Mouse (Mus musculus): ENCODE measurements around the gene Olfr679. TPM values are rescaled to one million over a fixed set of nuclear protein-coding genes. Genes with fewer than 3 reads are reported as not detected.

The Olfr679 gene
- polyA plus RNA-seq (2012; fragmentation: generic; extraction: Trizol) = not detected

GRCm38 (mm10) chr7:105080905-105081304 lies at the start of gene Olfr679:
Olfr679 (plus strand) TSS chr7:105081205.

GRCm38 (mm10) chr7:105032398-105032797 lies 48.6 kb upstream of the Olfr679 start, which contains the start of gene Olfr676:
Olfr676 (plus strand) TSS chr7:105032698.

GRCm38 (mm10) chr7:105064175-105064574 lies 16.8 kb upstream of the Olfr679 start, which contains the start of gene Olfr678:
Olfr678 (plus strand) TSS chr7:105064475.

GRCm38 (mm10) chr7:105092717-105093116 lies 11.7 kb downstream of the Olfr679 start, which contains the start of gene Olfr680-ps1:
Olfr680-ps1 (minus strand) TSS chr7:105092817.

GRCm38 (mm10) chr7:105116536-105116935 lies 35.5 kb downstream of the Olfr679 start, which contains the start of gene Olfr681:
Olfr681 (plus strand) TSS chr7:105116836.

Other genes starting within 250 kb of the Olfr679 start
- under 1 TPM; 0.05 to 0.08 TPM for gene Usp17lb, start 238.6 kb upstream of the Olfr679 start, polyA plus RNA-seq (2012; fragmentation: generic; extraction: Trizol)
- under 1 TPM; 0.09 to 0.27 TPM for gene Usp17la, start 224.2 kb upstream of the Olfr679 start, polyA plus RNA-seq (2012; fragmentation: generic; extraction: Trizol)
- not detected for gene Olfr665, start 203.2 kb upstream of the Olfr679 start, polyA plus RNA-seq (2012; fragmentation: generic; extraction: Trizol)
- not detected for gene Olfr666, start 185.3 kb upstream of the Olfr679 start, polyA plus RNA-seq (2012; fragmentation: generic; extraction: Trizol)
- not detected for gene Olfr667, start 159.7 kb upstream of the Olfr679 start, polyA plus RNA-seq (2012; fragmentation: generic; extraction: Trizol)
- not detected for gene Olfr668, start 153.1 kb upstream of the Olfr679 start, polyA plus RNA-seq (2012; fragmentation: generic; extraction: Trizol)
- gene Olfr669, start 147.0 kb upstream of the Olfr679 start, polyA plus RNA-seq (2012; fragmentation: generic; extraction: Trizol) = not detected
- not detected for gene Olfr670, start 118.6 kb upstream of the Olfr679 start, polyA plus RNA-seq (2012; fragmentation: generic; extraction: Trizol)
- not detected for gene Olfr671, start 102.1 kb upstream of the Olfr679 start, polyA plus RNA-seq (2012; fragmentation: generic; extraction: Trizol)
- not detected for gene Olfr672, start 79.2 kb upstream of the Olfr679 start, polyA plus RNA-seq (2012; fragmentation: generic; extraction: Trizol)
- gene Olfr675, start 52.7 kb upstream of the Olfr679 start, polyA plus RNA-seq (2012; fragmentation: generic; extraction: Trizol) = not detected
- not detected for gene Olfr676, start 48.5 kb upstream of the Olfr679 start, polyA plus RNA-seq (2012; fragmentation: generic; extraction: Trizol)
- gene Olfr677, start 29.8 kb upstream of the Olfr679 start, polyA plus RNA-seq (2012; fragmentation: generic; extraction: Trizol) = not detected
- gene Olfr678, start 16.7 kb upstream of the Olfr679 start, polyA plus RNA-seq (2012; fragmentation: generic; extraction: Trizol) = not detected
- not detected for gene Olfr680-ps1, start 11.6 kb downstream of the Olfr679 start, polyA plus RNA-seq (2012; fragmentation: generic; extraction: Trizol)
- not detected for gene Olfr681, start 35.6 kb downstream of the Olfr679 start, polyA plus RNA-seq (2012; fragmentation: generic; extraction: Trizol)
- not detected for gene Olfr683, start 65.8 kb downstream of the Olfr679 start, polyA plus RNA-seq (2012; fragmentation: generic; extraction: Trizol)
- gene Olfr684, start 82.4 kb downstream of the Olfr679 start, polyA plus RNA-seq (2012; fragmentation: generic; extraction: Trizol) = not detected
- not detected for gene Olfr685, start 104.8 kb downstream of the Olfr679 start, polyA plus RNA-seq (2012; fragmentation: generic; extraction: Trizol)
- not detected for gene Olfr686, start 126.3 kb downstream of the Olfr679 start, polyA plus RNA-seq (2012; fragmentation: generic; extraction: Trizol)
- gene Olfr688, start 206.9 kb downstream of the Olfr679 start, polyA plus RNA-seq (2012; fragmentation: generic; extraction: Trizol) = not detected
- not detected for gene Olfr689, start 230.0 kb downstream of the Olfr679 start, polyA plus RNA-seq (2012; fragmentation: generic; extraction: Trizol)